Mouse (Mus musculus): Measurements from ENCODE around the gene Aebp2. TPM values are rescaled to one million over a fixed set of nuclear protein-coding genes. Genes with fewer than 3 reads are reported as not detected.

Aebp2 gene
- 116 TPM for polyA plus RNA-seq (2014; fragmentation: Illumina TruSeq; extraction: RNeasy Lipid Tissue Mini Kit (QIAGEN cat#74804); ENCODE audit: low read depth, low replicate concordance)

DNA sequence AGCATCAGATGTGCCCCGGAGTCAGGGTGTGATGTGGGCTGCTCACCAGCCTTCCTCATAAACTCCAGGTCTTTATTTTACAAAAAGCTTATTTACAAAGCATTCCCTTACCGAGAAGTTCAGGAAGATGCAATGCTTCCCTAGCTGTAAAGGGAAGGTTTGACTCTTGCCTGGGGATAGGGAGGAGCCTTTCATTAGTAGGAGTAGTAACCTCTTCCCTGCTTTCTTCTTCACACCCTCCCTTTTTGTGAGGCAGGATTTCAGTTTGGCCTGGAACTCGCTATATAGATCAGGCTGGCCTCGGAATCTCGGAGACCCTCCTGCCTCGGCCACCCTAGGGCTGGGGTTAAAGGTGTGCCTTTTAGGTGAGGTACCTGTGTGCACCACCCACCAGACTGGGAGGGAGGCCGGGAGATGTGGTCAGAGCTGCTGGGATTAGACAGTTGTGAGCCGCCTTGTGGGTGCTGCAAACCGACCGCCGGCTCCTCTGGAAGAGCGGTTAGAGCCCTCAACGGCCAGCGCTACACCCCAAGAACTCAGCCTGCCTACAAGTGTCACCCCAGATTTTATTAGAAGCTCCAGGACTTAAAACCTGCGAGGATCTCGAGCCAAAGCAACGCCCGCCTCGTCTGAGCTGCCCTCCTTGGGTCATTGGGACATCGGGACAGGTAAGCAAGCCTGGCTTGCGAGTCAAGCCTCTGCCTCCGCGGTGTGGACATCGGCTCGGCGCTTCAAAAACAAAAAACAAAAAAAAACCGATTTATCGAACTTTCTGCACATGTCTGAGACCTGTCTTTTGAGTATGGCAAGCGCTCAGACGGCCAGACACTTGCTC, at the start of gene Aebp2:
Aebp2 (plus strand) TSS at position 273 of the 835 bp plus-strand sequence.

Other genes starting within 250 kb of the Aebp2 start
- gene Plekha5, start 198.6 kb upstream of the Aebp2 start, polyA plus RNA-seq (2014; fragmentation: Illumina TruSeq; extraction: RNeasy Lipid Tissue Mini Kit (QIAGEN cat#74804); ENCODE audit: low read depth, low replicate concordance), result 31.5 TPM
- not detected for gene Gm11077, start 106.6 kb downstream of the Aebp2 start, polyA plus RNA-seq (2014; fragmentation: Illumina TruSeq; extraction: RNeasy Lipid Tissue Mini Kit (QIAGEN cat#74804); ENCODE audit: low read depth, low replicate concordance)